Mouse (Mus musculus) liver, embryonic 15.5 days (tissue): ENCODE results near the gene Ptgis. TPM values are rescaled to one million over a fixed set of nuclear protein-coding genes. Genes with fewer than 3 reads are reported as not detected.

Experiments
- ATAC-seq: fragments of 200-750 bp; cut with Nextera tagmentation; 2 replicates; pipeline ENCODE4 v1.8.0; 2017; ENCODE audit warnings: moderate number of reproducible peaks, mild to moderate bottlenecking, moderate library complexity; ENCODE audit not compliant: insufficient read depth
- H3K27ac ChIP-seq: fragments of 300-500 bp; sonication (generic); replicated peaks from 2 replicates; pipeline ENCODE4 v1.5.1; 2015; ENCODE audit warnings: mild to moderate bottlenecking, inconsistent platforms
- H3K27me3 ChIP-seq: fragments of 300-500 bp; sonication (generic); 2 replicates; pipeline ENCODE4 v1.6.1; 2015; ENCODE audit warnings: mild to moderate bottlenecking, inconsistent platforms
- H3K36me3 ChIP-seq: fragments of 300-500 bp; sonication (generic); replicated peaks from 2 replicates; pipeline ENCODE4 v1.6.1; 2015; ENCODE audit warnings: moderate library complexity, mild to moderate bottlenecking, inconsistent platforms
- H3K4me1 ChIP-seq: fragments of 300-500 bp; sonication (generic); replicated peaks from 2 replicates; pipeline ENCODE4 v1.6.1; 2015; ENCODE audit warnings: inconsistent platforms
- H3K4me2 ChIP-seq: fragments of 300-500 bp; sonication (generic); 2 replicates; pipeline ENCODE4 v1.6.1; 2015; ENCODE audit warnings: moderate library complexity, mild to moderate bottlenecking, inconsistent platforms
- H3K4me3 ChIP-seq: fragments of 300-500 bp; sonication (generic); replicated peaks from 2 replicates; pipeline ENCODE4 v1.5.1; 2015; ENCODE audit warnings: mild to moderate bottlenecking, inconsistent platforms
- H3K9ac ChIP-seq: fragments of 300-500 bp; sonication (generic); 2 replicates; pipeline ENCODE4 v1.6.1; 2015; ENCODE audit warnings: moderate library complexity, mild to moderate bottlenecking, inconsistent platforms
- H3K9me3 ChIP-seq: fragments of 300-500 bp; sonication (generic); replicated peaks from 2 replicates; pipeline ENCODE4 v1.6.1; 2016; ENCODE audit warnings: inconsistent platforms
- WGBS: fragments of 180-500 bp; shearing (Covaris S2); methylation state at CpG from one replicate; pipeline ENCODE4 v1.1.7; 2015; ENCODE audit warnings: mixed read lengths; ENCODE audit not compliant: insufficient replicate concordance; 5-methylcytosine and 5-hydroxymethylcytosine counted together
- polyA plus RNA-seq: library from polyadenylated mRNA; unstranded; fragments of >200 nt; fragmentation: Nextera tagmentation; extraction: Ambion mirVana; gene quantifications from 2 replicates; pipeline ENCODE4 v1.2.1, GENCODE M21; 2015

The Ptgis gene
- polyA plus RNA-seq, 1 experiment from 2014 or later: 1.3 TPM

DNA sequence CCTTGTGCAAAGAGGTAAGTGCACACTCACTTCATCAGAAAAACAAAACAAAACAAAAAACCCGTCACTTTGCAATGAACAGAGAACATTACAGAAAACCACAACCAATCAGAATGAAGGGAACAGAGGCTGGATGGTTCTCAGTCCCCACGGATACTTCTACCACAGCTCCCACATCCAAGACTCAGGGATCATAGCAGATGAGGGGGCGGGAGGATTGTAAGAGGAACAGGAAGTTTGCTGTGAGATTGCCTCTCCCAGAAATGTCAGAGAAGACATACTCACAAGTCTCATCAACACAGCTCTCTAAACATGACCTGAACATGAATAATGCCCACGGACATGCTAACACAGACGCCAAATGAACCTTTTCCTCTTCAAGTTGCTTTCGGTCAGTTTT lies 91.4 kb downstream of the Ptgis start:
- Histone ChIP-seq H3K9me3 (no peaks in the 10 kb centered on the region), H3K9ac (no peak overlapping the region), H3K36me3 (no peaks in the 10 kb centered on the region), H3K4me1 (peaks cover 4% of the 10 kb centered on the region; the same call in 1 of the 2 replicates), H3K27ac (no peak overlapping the region), H3K4me2 (no peak overlapping the region), H3K4me3 (no peak overlapping the region), H3K27me3 (peaks cover 26% of the 10 kb centered on the region)
- WGBS: 56% methylated on average over 6 of the region's 6 CpGs
- ATAC-seq: no peak

DNA sequence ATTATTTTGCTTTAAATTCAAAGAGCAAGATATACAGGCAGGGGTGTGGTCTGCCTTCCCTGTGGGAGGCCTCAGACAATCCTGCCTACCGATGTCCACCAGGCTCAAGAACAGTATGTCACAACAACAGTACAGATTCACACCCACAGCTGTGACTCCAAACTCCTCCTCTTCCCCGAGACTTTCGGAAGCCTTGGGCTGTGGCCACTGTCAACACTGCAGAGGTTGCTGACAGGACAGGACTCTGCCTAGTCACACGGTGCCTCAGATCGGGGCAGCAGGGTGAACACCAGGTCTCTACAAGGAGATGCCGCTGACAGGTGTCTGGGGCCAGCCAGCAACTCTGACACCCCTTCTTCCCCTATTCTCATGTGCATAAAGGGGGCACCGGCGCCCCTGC lies 92.7 kb downstream of the Ptgis start:
- WGBS: 57% methylated on average over 8 of the region's 8 CpGs
- H3K27ac ChIP-seq: no peak overlapping the region
- no peak overlapping the region for H3K4me2 ChIP-seq
- no peaks in the 10 kb centered on the region for H3K9me3 ChIP-seq
- no peak overlapping the region for H3K4me3 ChIP-seq
- peaks cover 4% of the 10 kb centered on the region; the same call in 1 of the 2 replicates for H3K4me1 ChIP-seq
- H3K9ac ChIP-seq: no peak overlapping the region
- no peak for ATAC-seq
- H3K36me3 ChIP-seq: no peaks in the 10 kb centered on the region
- H3K27me3 ChIP-seq: peaks cover 38% of the 10 kb centered on the region

DNA sequence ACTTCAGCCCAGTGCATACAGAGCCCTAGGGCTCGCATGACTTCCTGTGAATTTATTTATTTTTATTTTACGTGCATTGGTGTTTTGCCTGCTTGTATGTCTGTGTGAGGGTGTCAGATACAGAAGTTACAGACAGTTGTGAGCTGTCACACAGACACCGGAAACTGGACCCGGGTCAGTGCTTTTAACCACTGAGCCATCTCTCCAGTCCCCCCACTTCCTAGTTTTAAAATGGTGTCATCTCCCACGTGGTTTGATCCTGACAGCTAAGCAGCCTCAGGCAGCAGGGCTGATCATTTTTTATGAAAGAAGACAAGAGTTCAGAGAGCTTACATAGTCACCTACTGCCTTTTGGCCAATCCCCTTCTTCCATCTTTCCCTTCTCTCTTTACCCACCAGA lies 94.5 kb downstream of the Ptgis start:
- no peak overlapping the region for H3K27ac ChIP-seq
- no peak overlapping the region for H3K4me3 ChIP-seq
- no peak overlapping the region for H3K9ac ChIP-seq
- no peaks in the 10 kb centered on the region for H3K36me3 ChIP-seq
- ATAC-seq: no peak
- peaks cover 38% of the 10 kb centered on the region for H3K27me3 ChIP-seq
- H3K4me1 ChIP-seq: peaks cover 18% of the 10 kb centered on the region
- H3K4me2 ChIP-seq: no peak overlapping the region
- H3K9me3 ChIP-seq: no peaks in the 10 kb centered on the region
- 30% methylated on average over 5 of the region's 5 CpGs for WGBS

DNA sequence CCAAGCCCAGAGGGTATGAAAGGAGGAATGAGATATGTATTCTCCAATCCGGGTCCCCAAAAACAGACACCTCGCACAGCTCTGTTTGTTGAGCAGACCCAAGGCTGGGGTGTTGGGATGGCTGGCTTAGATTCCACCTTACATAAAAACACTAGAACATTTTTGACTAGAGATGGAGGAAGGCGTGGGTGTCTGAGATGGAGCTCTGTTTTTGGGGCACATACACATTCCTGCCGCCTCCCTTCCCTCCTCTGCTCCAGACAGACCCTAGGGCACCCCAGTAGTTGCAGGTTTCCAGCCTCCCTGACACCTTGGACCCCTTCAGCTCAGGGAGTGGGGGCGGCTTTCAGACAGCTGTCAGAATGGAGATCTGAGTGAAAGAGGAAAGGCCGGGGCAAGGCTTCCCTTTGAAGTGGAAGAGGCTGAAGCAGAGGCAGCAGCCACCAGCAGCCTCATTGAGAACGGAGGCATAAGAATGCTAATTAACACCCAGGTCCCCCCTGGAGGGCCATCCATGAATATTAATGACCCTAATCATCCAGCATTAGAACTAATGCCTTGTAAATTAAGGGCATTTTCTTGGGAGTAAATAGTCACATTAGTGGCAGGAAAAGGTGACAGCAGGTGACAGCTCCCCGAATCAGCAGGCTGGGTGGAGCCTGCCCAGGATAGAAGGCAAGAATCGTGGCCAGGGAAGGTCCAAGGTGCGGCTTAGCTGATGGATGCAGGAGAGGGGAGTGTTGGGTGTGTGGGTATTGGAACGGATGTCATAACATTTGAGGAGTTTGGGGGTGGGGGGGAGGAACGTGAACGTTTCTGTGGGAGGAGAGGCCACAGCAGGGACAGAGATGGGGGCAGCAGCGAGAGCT lies 95.7 kb downstream of the Ptgis start:
- no peak for ATAC-seq
- H3K27ac ChIP-seq: no peak overlapping the region
- WGBS: 13% methylated on average over 14 of the region's 14 CpGs

DNA sequence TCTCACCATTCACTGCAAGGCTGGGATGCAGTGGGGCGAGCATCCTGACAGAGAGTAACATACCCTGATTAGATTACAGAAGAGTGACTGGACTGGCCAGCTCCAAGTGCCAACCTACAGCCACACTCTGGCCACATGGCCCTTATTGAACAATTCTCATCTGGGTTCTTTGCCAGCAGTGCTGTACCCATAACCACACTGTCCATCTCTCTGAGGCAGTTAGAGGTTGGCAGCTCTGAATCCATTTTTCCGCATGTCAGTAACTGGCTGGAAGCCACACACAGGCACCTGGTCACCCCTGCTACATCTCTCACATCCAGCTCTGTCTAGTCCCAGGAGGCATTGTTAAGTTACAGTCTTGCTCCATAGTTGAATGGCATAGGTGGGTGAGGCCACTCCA lies 96.5 kb downstream of the Ptgis start:
- Histone ChIP-seq H3K9ac (no peak overlapping the region), H3K4me2 (no peak overlapping the region), H3K4me1 (peaks cover 18% of the 10 kb centered on the region), H3K36me3 (no peaks in the 10 kb centered on the region), H3K27me3 (peaks cover 56% of the 10 kb centered on the region), H3K27ac (no peak overlapping the region), H3K4me3 (no peak overlapping the region), H3K9me3 (no peaks in the 10 kb centered on the region)
- no peak for ATAC-seq
- WGBS: 53% methylated on average over 2 of the region's 2 CpGs

More for the DNA sequence above, 95.7 kb downstream of the Ptgis start:
- Histone ChIP-seq H3K9me3 (no peaks in the 10 kb centered on the region), H3K4me1 (peaks cover 18% of the 10 kb centered on the region), H3K9ac (no peak overlapping the region), H3K36me3 (no peaks in the 10 kb centered on the region), H3K4me3 (no peak overlapping the region), H3K4me2 (no peak overlapping the region), H3K27me3 (peaks cover 49% of the 10 kb centered on the region)

- Histone ChIP-seq H3K4me1 (peaks cover 16% of the 10 kb centered on the region), H3K9ac (no peak overlapping the region), H3K36me3 (no peaks in the 10 kb centered on the region), H3K27me3 (peaks cover 66% of the 10 kb centered on the region), H3K9me3 (no peaks in the 10 kb centered on the region), H3K4me2 (0 out of 2 replicates have a peak overlapping the region, but pooled peaks have one; percentile 8), H3K27ac (no peak overlapping the region), H3K4me3 (no peak overlapping the region)
- peak; percentile 53; the same call in 1 of the 2 replicates for ATAC-seq
- 62% methylated on average over 3 of the region's 3 CpGs for WGBS
Measured at GRCm38 (mm10) chr2:167142282-167142681, 98.1 kb downstream of the Ptgis start.

- WGBS: 23% methylated on average over 4 of the region's 4 CpGs
- peak; percentile 86 for ATAC-seq
- Histone ChIP-seq H3K4me1 (peaks cover 14% of the 10 kb centered on the region), H3K4me3 (no peak overlapping the region), H3K9ac (no peak overlapping the region), H3K27me3 (peaks cover 66% of the 10 kb centered on the region), H3K36me3 (no peaks in the 10 kb centered on the region), H3K4me2 (0 out of 2 replicates have a peak overlapping the region, but pooled peaks have one; percentile 8), H3K9me3 (no peaks in the 10 kb centered on the region), H3K27ac (no peak overlapping the region)
Measured at GRCm38 (mm10) chr2:167141810-167142209, 98.6 kb downstream of the Ptgis start.

Other genes with a start within 250 kb of the Ptgis start
- gene Stau1, start 244.3 kb downstream of the Ptgis start, polyA plus RNA-seq: 24.2 and 26.2 TPM in 2 replicates
- 35.7 and 37.6 TPM in 2 replicates for gene Ddx27, start 225.4 kb downstream of the Ptgis start, polyA plus RNA-seq
- 9.8 and 11.2 TPM in 2 replicates for gene Znfx1, start 177.6 kb downstream of the Ptgis start, polyA plus RNA-seq
- gene Kcnb1, start 50.4 kb downstream of the Ptgis start, polyA plus RNA-seq: 0.06 and 0.13 TPM in 2 replicates
- 2.4 TPM in 2 replicates for gene B4galt5, start 108.6 kb upstream of the Ptgis start, polyA plus RNA-seq
- 12.7 and 15.2 TPM in 2 replicates for gene Slc9a8, start 181.1 kb upstream of the Ptgis start, polyA plus RNA-seq